Mouse (Mus musculus) brown adipose tissue, adult 24 weeks (tissue): ENCODE data around the gene Pycr1. TPM values are rescaled to one million over a fixed set of nuclear protein-coding genes. Genes with fewer than 3 reads are reported as not detected.
A peak's percentile ranks its signal among the peaks of the same experiment; 100 is the strongest.

Experiments
- H3K27ac ChIP-seq: fragments of 200-500 bp; replicated peaks from 2 replicates; pipeline ENCODE4 v1.5.1; 2012; ENCODE audit warnings: low read depth, mild to moderate bottlenecking, low read length
- H3K4me1 ChIP-seq: fragments of 200-500 bp; 2 replicates; pipeline ENCODE4 v1.6.1; 2012; ENCODE audit warnings: low read length, mixed read lengths; ENCODE audit not compliant: control insufficient read depth, insufficient read depth, insufficient read length
- H3K4me3 ChIP-seq: fragments of 200-500 bp; 2 replicates; pipeline ENCODE4 v1.5.1; 2012; ENCODE audit warnings: low read depth, mild to moderate bottlenecking, low read length, moderate library complexity; ENCODE audit not compliant: insufficient read depth
- polyA plus RNA-seq: library from polyadenylated mRNA; stranded (reverse); fragments of >200 nt; gene quantifications from 2 replicates; pipeline ENCODE4 v1.2.4, GENCODE M21; 2012; ENCODE audit not compliant: missing spikeins, insufficient read depth, insufficient read length

The Pycr1 gene
- polyA plus RNA-seq, 1 experiment = 1.3 TPM

GRCm38 (mm10) chr11:120634810-120635209, 8.8 kb downstream of the Pycr1 start:
- Histone ChIP-seq H3K27ac (no peak overlapping the region), H3K4me1 (peaks cover 23% of the 10 kb centered on the region)

GRCm38 (mm10) chr11:120633520-120634343, 9.8 kb downstream of the Pycr1 start, which contains the start of gene Mafg:
Gene Mafg, minus strand, starts transcription at chr11:120633600.
- H3K4me1 ChIP-seq = peaks cover 31% of the 10 kb centered on the region
- H3K27ac ChIP-seq = peak within 1 kb of the TSS; percentile 76
- peak within 1 kb of the TSS; percentile 97 for H3K4me3 ChIP-seq

More at GRCm38 (mm10) chr11:120634810-120635209, 8.8 kb downstream of the Pycr1 start:
- no peak overlapping the region for H3K4me3 ChIP-seq

DNA sequence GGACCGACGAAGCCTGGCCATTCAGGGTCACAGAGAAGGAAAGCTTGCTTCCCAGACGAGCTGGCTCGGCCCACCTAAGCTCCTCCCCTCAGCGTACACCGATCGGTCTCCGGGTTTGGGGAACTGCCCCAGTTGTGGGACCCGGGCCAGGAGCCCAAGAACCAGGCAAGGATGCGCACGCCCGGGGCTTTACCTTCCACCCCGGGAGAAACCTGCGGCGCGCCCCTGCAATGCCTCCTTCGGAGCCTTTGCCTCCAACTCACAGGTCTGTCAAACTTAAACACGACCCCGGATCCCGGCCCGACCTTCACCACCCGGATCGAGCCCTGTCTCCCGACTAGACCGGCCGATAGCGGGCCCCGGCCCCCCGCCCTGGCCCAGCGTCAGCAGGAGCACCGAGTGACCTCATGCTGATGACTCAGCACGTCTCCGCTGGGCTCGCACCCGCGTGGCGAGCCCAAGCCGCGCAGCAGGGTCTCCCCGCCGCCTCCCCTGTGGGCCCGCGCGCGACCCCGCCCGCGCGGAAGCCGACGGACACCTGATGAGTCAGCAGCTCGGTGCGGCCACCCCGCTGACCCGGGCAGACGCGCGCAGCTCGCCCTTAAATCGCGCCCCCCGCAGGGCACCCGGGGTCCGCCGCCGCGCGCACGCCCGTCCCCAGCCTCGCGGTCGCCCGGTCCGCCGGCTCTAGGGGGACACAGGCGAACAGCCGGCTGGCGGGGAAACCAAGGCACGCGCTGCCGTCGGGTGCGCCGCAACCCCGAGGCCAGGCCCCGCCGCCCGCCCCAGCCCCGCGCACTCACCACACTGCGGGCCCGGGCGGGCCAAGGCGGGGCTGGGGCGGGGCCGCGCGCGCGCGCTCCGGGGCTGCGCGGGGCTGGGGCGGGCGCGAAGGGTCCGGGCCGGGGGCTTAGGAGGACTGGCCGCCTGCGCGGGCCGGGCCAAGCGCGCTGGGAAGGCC, 10.7 kb downstream of the Pycr1 start:
- Histone ChIP-seq H3K4me3 (peak overlapping the region; percentile 97), H3K4me1 (peaks cover 31% of the 10 kb centered on the region), H3K27ac (peak overlapping the region; percentile 76)

DNA sequence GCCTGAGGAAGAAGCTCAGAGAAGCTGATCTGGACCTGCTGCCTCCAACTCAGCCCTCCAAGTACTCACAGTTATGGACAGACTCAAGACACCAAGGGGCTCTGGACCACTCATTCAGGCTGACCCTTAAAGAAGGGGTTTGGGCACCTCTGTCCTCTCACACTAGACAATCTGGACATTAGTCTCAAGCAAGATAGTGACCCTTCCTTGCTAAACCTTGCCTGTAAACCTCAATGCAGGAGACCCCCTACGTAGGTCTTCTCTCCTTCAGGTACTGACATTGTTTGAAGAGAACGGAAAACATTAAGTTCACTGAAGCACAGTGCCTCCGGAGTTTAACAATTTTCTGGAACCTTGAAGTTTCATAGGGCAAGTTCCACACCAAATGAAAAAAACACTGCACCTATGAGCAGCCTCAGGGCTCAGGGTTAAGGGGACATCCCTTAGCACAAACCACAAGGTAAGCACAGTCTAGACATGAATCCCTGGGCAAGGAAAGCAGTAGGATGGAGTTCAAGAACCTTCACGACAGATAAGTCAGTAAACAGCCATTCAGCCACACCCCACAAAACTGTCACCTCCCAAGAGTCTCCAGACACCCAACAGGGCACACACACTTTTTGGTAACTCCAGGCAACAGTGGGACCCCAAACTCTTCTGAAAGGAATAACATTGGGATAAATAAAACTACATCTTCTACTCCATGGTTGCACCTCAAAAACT, 11.7 kb downstream of the Pycr1 start:
- Histone ChIP-seq H3K27ac (no peak overlapping the region; the same call in 1 of the 2 replicates), H3K4me3 (peak overlapping the region; percentile 97)

DNA sequence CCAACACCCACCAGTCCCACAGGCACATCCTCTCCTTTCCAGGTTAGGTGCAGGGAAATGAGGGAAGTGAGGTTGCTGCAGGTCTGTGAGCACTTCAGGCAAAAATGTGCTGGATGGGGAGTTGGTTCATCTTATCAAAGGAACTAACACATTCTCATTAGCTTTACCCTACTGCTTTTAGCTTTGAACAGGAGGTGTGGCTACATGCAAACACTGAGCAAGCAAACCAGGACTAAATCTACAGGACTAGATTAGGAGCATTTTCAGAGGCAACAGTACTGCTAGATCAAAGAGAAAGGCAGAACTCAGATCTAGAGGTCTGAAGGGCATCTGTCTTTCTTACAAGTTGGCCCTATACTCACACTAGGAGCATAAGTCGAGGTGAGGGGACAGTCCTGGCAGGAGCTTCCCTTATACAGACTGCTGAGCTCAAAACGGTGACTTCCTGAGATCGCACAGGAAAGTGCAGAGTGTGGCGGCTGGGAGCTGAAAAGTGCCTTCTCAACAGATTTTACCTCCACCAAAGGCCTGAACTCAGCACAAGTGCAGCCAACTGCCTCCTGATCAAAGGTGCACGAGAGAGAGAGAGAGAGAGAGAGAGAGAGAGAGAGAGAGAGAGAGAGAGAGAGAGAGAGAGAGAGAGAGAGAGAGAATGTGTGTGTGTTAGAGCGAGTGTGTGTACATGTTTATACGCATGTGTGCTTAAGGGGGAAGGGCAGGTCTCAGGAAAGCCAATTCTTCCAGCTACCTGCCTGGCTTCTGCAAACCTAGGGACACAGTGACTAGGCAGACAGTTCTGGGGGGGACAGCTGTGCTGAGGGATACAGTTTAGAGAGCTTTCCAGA, 12.5 kb downstream of the Pycr1 start:
- H3K4me1 ChIP-seq = peaks cover 31% of the 10 kb centered on the region
- H3K4me3 ChIP-seq = no peak overlapping the region
- H3K27ac ChIP-seq = peak overlapping the region; percentile 10; the same call in 1 of the 2 replicates

More for the DNA sequence above, 11.7 kb downstream of the Pycr1 start:
- H3K4me1 ChIP-seq = peaks cover 31% of the 10 kb centered on the region

DNA sequence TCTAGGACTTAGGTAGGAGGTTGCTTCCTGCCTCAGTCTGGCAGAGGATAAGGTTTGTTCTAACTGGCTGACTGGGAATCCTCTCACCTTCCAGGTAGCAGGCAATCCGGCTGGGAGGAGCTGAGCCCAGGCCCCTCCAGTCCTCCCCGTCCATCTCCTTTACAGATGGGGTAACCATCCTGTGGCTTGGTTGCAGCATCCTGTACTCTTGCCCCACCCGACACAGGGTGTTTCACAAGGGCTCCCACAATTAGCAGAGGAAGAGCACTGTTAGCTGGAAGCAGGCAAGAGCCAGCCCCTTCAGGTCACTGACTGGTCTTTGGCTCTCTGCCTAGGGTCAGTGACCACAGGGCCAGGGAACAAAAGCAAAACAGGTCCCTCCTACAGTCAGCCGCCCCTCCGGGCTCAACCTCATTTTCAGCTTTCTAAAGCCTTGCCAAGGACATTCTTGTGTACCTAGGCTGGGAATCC, 13.1 kb downstream of the Pycr1 start:
- Histone ChIP-seq H3K4me3 (peak overlapping the region; percentile 3), H3K27ac (peak overlapping the region; percentile 41), H3K4me1 (peaks cover 31% of the 10 kb centered on the region)

DNA sequence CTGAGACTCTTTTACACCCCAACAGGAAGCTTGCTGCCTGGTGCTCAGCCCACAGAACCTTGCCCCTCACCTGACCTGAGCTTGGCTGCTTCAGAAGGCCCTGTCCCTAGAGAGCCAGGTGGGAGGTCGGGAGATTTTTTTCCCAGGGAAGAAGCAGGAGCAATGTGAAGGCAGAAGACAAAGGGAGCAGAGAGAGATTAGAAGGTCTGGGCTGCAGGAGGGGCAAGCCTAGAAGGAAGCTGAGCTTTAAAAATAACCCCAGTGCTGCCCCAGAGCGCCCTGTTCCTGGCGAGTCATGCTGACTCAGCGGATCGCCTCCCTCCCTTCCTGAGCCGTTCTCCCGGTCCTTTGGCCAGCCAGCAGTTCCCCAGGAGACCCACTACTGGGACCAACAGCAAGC, 13.7 kb downstream of the Pycr1 start:
- Histone ChIP-seq H3K4me3 (peak overlapping the region; percentile 12), H3K27ac (peak overlapping the region; percentile 41), H3K4me1 (peaks cover 35% of the 10 kb centered on the region)

DNA sequence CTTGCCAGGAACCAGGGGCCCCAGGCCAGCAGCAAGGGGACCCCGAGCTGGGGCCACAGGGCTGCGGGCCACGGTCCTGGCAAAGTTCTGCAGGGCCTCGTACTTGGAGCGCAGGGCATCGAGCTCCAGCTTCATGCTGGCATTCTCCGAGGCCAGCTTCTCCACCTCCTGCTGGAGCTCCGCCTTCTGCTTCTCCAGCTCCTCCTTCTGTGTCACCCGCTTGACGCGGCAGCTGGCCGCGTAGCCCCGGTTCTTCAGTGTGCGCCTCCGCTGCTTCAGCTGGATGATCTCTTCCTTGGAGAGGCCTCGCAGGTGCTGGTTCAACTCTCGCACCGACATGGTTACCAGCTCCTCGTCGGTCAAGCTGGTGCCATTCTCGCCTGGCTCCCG, 14.2 kb downstream of the Pycr1 start:
- H3K4me1 ChIP-seq = peaks cover 35% of the 10 kb centered on the region
- H3K4me3 ChIP-seq = peak overlapping the region; percentile 12

DNA sequence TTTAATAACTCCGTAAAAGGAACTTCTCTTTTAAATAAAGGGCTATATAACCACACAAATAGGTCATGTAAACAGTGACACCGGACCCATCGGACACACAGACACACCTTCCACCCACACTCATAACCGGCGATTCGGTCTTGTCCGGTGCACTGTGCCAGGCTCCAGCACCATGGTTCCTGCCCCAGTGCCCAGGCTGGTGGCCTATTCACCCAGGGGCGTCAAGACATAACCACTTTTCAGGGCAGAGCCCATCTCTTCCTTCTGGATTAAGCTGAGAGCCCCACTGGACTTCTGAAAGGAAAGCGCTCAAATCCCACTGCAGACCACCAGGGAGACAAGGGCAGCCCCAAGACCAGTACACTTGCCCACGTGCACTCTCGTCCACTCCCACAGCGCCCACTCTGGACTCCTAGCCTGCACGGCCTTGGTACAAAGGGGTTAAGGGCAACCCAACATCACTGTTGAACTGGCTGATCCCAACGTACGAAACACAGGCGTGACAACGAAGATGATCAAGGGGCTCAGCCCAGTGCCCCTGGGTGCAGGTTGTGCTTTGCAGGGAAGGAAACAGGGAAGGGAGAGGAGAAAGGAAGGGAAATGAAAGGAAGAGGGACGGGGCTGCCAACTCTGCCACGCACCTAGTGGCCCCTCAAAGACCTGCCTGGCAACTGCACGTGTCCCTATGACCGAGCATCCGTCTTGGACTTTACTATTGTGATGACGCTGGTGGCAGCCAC, 14.8 kb downstream of the Pycr1 start:
- no peak overlapping the region for H3K27ac ChIP-seq
- H3K4me3 ChIP-seq = no peak overlapping the region; the same call in 1 of the 2 replicates
- peaks cover 35% of the 10 kb centered on the region for H3K4me1 ChIP-seq

More for the DNA sequence above, 14.2 kb downstream of the Pycr1 start:
- H3K27ac ChIP-seq = peak overlapping the region; percentile 39

GRCm38 (mm10) chr11:120627468-120628300, 15.9 kb downstream of the Pycr1 start:
- peaks cover 35% of the 10 kb centered on the region for H3K4me1 ChIP-seq
- no peak overlapping the region for H3K27ac ChIP-seq
- no peak overlapping the region for H3K4me3 ChIP-seq

DNA sequence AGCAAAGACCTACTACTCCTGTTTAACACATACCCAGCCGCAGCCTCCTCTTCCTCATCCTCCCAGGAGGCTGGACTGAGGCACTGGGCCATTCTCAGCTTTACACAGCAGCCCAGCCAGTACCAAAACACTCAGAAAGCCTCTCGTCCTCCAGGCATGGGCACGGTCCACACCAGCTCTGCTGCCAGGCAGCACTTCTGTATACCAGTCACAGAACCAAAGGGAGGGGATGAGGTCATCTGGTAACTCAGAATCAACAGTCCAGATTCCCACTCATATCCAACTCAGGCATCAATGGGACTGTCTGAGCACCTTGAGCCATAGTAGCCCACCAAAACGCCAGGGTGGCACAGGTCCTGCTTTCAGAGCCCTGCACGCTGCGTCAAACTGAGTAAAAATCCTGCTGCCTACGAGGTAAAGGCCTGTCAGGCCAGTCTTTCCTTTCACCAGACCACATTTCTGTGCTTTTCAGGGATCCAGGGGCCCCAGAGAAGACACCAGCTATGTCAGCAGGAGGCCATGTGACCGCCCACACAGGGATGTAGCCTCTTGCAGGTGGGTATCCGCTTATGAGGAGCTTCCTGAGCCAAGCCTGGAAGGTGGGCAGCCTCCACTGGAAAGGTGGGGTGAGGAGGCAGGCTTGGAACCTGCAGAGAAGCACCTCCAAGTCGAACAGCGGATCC, 16.6 kb downstream of the Pycr1 start:
- Histone ChIP-seq H3K4me1 (peaks cover 30% of the 10 kb centered on the region), H3K4me3 (no peak overlapping the region)

DNA sequence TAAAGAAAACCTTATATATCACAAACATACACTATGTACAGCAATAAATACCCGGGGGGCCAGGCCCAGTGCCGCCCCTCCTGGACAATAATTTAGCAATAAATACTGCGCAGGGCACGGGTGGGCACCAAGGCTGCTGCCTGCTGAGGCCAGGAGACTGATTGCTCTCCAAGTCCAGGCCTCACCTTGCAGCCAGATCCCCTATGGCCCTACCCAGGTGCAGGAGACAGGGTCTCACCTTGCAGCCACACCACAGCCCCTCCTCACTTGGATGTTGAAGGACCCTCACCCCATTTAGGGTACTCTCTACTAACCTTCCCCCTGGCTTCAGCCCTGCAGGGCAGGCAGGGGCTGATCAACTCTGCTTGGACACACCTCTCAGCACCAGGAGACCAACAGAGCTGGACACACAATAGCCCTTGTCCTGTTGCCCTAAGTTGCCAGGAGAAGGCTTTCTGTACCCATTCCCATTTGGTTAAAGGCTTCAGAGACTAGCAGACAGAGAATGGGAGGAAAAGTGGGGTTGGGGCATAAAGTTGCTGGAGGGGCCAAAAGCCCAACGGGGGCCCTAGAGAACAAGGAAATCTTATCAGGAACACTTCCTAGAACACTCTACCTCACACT, 18.3 kb downstream of the Pycr1 start, which contains the start of gene Sirt7:
Sirt7 (minus strand) TSS at position 89 of the 624 bp plus-strand sequence.
- peaks cover 15% of the 10 kb centered on the region for H3K4me1 ChIP-seq
- H3K27ac ChIP-seq = peak within 1 kb of the TSS; percentile 46; the same call in 1 of the 2 replicates
- H3K4me3 ChIP-seq = peak within 1 kb of the TSS; percentile 95

More for the DNA sequence above, 16.6 kb downstream of the Pycr1 start:
- H3K27ac ChIP-seq = no peak overlapping the region
